Mouse (Mus musculus) brain, embryonic 14.5 days (tissue): ENCODE results near the gene Mast4.

ENCODE experiments used
- CTCF ChIP-seq: fragments of 200-500 bp; IDR thresholded peaks from 2 replicates; pipeline ENCODE4 v1.5.1; 2012; ENCODE audit warnings: inconsistent platforms, mild to moderate bottlenecking, moderate library complexity, borderline replicate concordance; ENCODE audit not compliant: insufficient read depth, insufficient read length; ENCODE audit errors: extremely low read depth
- POLR2A ChIP-seq: fragments of 200-500 bp; IDR thresholded peaks from 2 replicates; pipeline ENCODE4 v1.6.1; 2012; ENCODE audit warnings: mild to moderate bottlenecking, inconsistent platforms, borderline replicate concordance; ENCODE audit not compliant: poor library complexity, insufficient read depth, insufficient read length, severe bottlenecking; ENCODE audit errors: extremely low read depth

DNA sequence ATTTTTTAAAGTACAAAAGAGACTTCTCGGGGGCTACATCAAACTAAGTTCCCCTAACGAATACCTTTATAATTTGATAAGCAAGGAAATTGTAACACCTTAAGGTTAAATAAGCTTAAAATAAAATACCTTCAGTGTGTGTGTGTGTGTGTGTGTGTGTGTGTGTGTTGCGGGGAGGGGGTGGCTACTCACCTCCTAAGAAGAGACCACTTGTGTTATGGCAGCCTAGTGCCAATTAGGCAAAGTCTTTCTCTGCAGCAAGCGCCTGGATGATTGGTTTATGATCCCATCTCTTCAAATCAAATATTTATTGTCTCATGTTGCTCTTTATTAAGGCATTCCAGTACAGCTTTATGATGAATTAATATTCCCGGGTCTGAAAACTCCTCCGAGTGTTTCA, 81.2 kb downstream of the Mast4 start:
- TF ChIP-seq CTCF, result no peak
- no peak for TF ChIP-seq POLR2A
